ENCODE assay signal across 20 mouse cellular contexts in the genomic region with DNA sequence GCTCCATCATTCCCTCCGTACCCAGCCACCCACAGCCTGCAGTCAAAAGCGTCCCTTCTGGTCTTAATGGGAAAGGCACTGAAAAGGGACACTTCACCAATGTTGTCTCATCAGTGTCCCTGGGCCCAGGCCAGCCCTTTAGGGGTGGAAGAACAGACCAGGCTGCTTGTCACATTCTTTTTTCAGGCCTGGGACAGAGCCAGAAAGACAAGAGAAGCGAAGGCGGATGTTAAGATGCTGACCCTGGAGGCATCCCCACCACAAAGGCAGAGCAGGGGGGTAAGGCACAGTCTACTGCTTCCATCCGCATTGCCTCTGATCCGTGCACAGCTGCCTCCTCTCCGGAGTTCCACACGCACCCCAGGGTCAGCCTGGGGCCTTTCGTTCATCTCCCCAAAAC. TPM values are rescaled to one million over a fixed set of nuclear protein-coding genes. Genes with fewer than 3 reads are reported as not detected.
DNase-seq lines count a peak whose midpoint lies in the region; ATAC-seq and TF ChIP-seq lines count a peak whose summit lies in the region.
"Had no signal": no experiment of that assay in that cellular context is flagged by ENCODE, and none has a peak within 500 bp of the region (broad histone marks: within the 10 kb centered on the region; RNA-seq: fewer than 3 reads in every experiment).

No protein-coding gene starts in this region.

- peaks cover 23% of the 10 kb centered on the region; the same call in 1 of the 2 replicates for H3K27me3 ChIP-seq in heart, embryonic 10.5 days (ENCODE audit: insufficient read depth, poor library complexity, severe bottlenecking)
- no peaks in the 10 kb centered on the region for H3K27me3 ChIP-seq in heart, embryonic 11.5 days (ENCODE audit: control insufficient read depth, insufficient read depth, low read length)
- no peaks in the 10 kb centered on the region for H3K27me3 ChIP-seq in kidney, embryonic 14.5 days (ENCODE audit: control insufficient read depth, insufficient read depth, low read length)
- H3K27me3 ChIP-seq in lung, postnatal 0 days (replicated peaks; ENCODE audit: insufficient read depth, low read length), result no peaks in the 10 kb centered on the region
- H3K27me3 ChIP-seq in limb, embryonic 10.5 days (ENCODE audit: low read depth, poor library complexity, severe bottlenecking), result 0 out of 2 replicates have a peak, but pooled peaks cover 5% of the 10 kb centered on the region
- H3K27me3 ChIP-seq: forebrain, embryonic 13.5 days; hindbrain, embryonic 13.5 days had no signal

- no peak overlapping the region for H3K4me2 ChIP-seq in heart, embryonic 11.5 days
- no peak overlapping the region for H3K4me2 ChIP-seq in kidney, embryonic 14.5 days (replicated peaks; ENCODE audit: low read depth, low read length)
- H3K4me2 ChIP-seq in lung, postnatal 0 days (replicated peaks; ENCODE audit: low read depth, low read length), result no peak overlapping the region
- H3K4me2 ChIP-seq: forebrain, embryonic 13.5 days; hindbrain, embryonic 13.5 days; limb, embryonic 15.5 days; liver, embryonic 15.5 days; neural tube, embryonic 12.5 days had no signal

- TF ChIP-seq CTCF in lung, postnatal 0 days (IDR thresholded peaks at IDR 0.05), result no peak

- DNase-seq in heart, embryonic 10.5 days (ENCODE audit: low spot score), result peak; percentile 68
- DNase-seq in kidney, postnatal 10 days, result peak; percentile 63
- DNase-seq in lung, postnatal 0 days (ENCODE audit: low spot score), result peak; percentile 32
- no peak for DNase-seq in lung, postnatal 36 days
- DNase-seq in limb, embryonic 10.5 days (ENCODE audit: low spot score), result no peak
- no peak for DNase-seq in adipocyte (ENCODE audit: low spot score)
- DNase-seq: B cell, adult 2 months; gastrocnemius, postnatal 10 days; heart, adult 18-20 months; thymus, postnatal 25 days had no signal

- WGBS in heart, embryonic 10.5 days, result 83% methylated on average over 9 of the region's 9 CpGs
- 83% methylated on average over 9 of the region's 9 CpGs for WGBS in heart, embryonic 11.5 days (ENCODE audit: insufficient replicate concordance)
- 86% methylated on average over 9 of the region's 9 CpGs for WGBS in kidney, embryonic 14.5 days
- WGBS in lung, postnatal 0 days, result 73% methylated on average over 9 of the region's 9 CpGs
- 89% methylated on average over 9 of the region's 9 CpGs for WGBS in limb, embryonic 10.5 days

- H3K9me3 ChIP-seq in heart, embryonic 10.5 days, result no peaks in the 10 kb centered on the region
- no peaks in the 10 kb centered on the region for H3K9me3 ChIP-seq in heart, embryonic 11.5 days (replicated peaks; ENCODE audit: control insufficient read depth, low read length)
- no peaks in the 10 kb centered on the region for H3K9me3 ChIP-seq in kidney, embryonic 14.5 days (ENCODE audit: control insufficient read depth, low read length)
- no peaks in the 10 kb centered on the region for H3K9me3 ChIP-seq in lung, postnatal 0 days (ENCODE audit: low read length)
- H3K9me3 ChIP-seq in limb, embryonic 10.5 days (replicated peaks), result no peaks in the 10 kb centered on the region
- H3K9me3 ChIP-seq: forebrain, embryonic 13.5 days; hindbrain, embryonic 13.5 days; limb, embryonic 15.5 days; liver, embryonic 15.5 days; neural tube, embryonic 12.5 days had no signal

- no peak overlapping the region for H3K9ac ChIP-seq in heart, embryonic 11.5 days (ENCODE audit: low read depth, low read length)
- H3K9ac ChIP-seq in kidney, embryonic 14.5 days (ENCODE audit: low read depth, low read length), result no peak overlapping the region
- H3K9ac ChIP-seq in lung, postnatal 0 days (replicated peaks; ENCODE audit: low read depth), result no peak overlapping the region
- H3K9ac ChIP-seq: forebrain, embryonic 13.5 days; hindbrain, embryonic 13.5 days; limb, embryonic 15.5 days; liver, embryonic 15.5 days; neural tube, embryonic 12.5 days had no signal

- no peak for ATAC-seq in heart, embryonic 11.5 days (replicated peaks; ENCODE audit: insufficient number of reproducible peaks, low FRiP score, low TSS enrichment)
- no peak for ATAC-seq in kidney, embryonic 14.5 days (ENCODE audit: low FRiP score, low TSS enrichment)
- ATAC-seq in lung, postnatal 0 days, result peak; percentile 33
- ATAC-seq: forebrain, embryonic 13.5 days; intestine, postnatal 0 days had no signal

- no peak overlapping the region for H3K27ac ChIP-seq in heart, embryonic 10.5 days
- H3K27ac ChIP-seq in heart, embryonic 11.5 days (ENCODE audit: low read depth, low read length), result no peak overlapping the region
- no peak overlapping the region for H3K27ac ChIP-seq in kidney, embryonic 14.5 days (ENCODE audit: low read depth, low read length)
- H3K27ac ChIP-seq in lung, postnatal 0 days (ENCODE audit: low read length), result no peak overlapping the region
- peak overlapping the region; percentile 42; the same call in 1 of the 2 replicates for H3K27ac ChIP-seq in limb, embryonic 10.5 days
- H3K27ac ChIP-seq: forebrain, embryonic 13.5 days; hindbrain, embryonic 13.5 days; limb, embryonic 15.5 days; liver, embryonic 15.5 days; neural tube, embryonic 12.5 days had no signal

- no peak overlapping the region for H3K4me3 ChIP-seq in heart, embryonic 10.5 days
- H3K4me3 ChIP-seq in heart, embryonic 11.5 days (ENCODE audit: low read depth, low read length), result no peak overlapping the region
- no peak overlapping the region for H3K4me3 ChIP-seq in kidney, embryonic 14.5 days (ENCODE audit: low read length)
- no peak overlapping the region for H3K4me3 ChIP-seq in lung, postnatal 0 days (ENCODE audit: low read depth, low read length)
- no peak overlapping the region for H3K4me3 ChIP-seq in limb, embryonic 10.5 days
- H3K4me3 ChIP-seq: forebrain, embryonic 13.5 days; hindbrain, embryonic 13.5 days; limb, embryonic 15.5 days; liver, embryonic 15.5 days; megakaryocyte, embryonic 14.5 days; neural tube, embryonic 12.5 days had no signal

- no peak for TF ChIP-seq EP300 in lung, postnatal 0 days (IDR thresholded peaks at IDR 0.05)

- H3K4me1 ChIP-seq in heart, embryonic 10.5 days, result peaks cover 17% of the 10 kb centered on the region
- H3K4me1 ChIP-seq in heart, embryonic 11.5 days (ENCODE audit: control insufficient read depth, insufficient read depth, low read length), result no peaks in the 10 kb centered on the region
- no peaks in the 10 kb centered on the region for H3K4me1 ChIP-seq in kidney, embryonic 14.5 days (ENCODE audit: control insufficient read depth, insufficient read depth, low read length)
- H3K4me1 ChIP-seq in lung, postnatal 0 days (ENCODE audit: insufficient read depth, low read depth, low read length), result no peaks in the 10 kb centered on the region
- H3K4me1 ChIP-seq in limb, embryonic 10.5 days, result peaks cover 13% of the 10 kb centered on the region
- H3K4me1 ChIP-seq: forebrain, embryonic 13.5 days; limb, embryonic 15.5 days; liver, embryonic 15.5 days; neural tube, embryonic 12.5 days had no signal

- no peaks in the 10 kb centered on the region for H3K36me3 ChIP-seq in heart, embryonic 10.5 days
- no peaks in the 10 kb centered on the region for H3K36me3 ChIP-seq in heart, embryonic 11.5 days (ENCODE audit: control insufficient read depth, insufficient read depth, low read length)
- H3K36me3 ChIP-seq in kidney, embryonic 14.5 days (ENCODE audit: control insufficient read depth, insufficient read depth, low read length), result no peaks in the 10 kb centered on the region
- no peaks in the 10 kb centered on the region for H3K36me3 ChIP-seq in lung, postnatal 0 days (ENCODE audit: insufficient read depth, low read length)
- H3K36me3 ChIP-seq in limb, embryonic 10.5 days, result no peaks in the 10 kb centered on the region
- H3K36me3 ChIP-seq: hindbrain, embryonic 13.5 days; limb, embryonic 15.5 days; liver, embryonic 15.5 days; neural tube, embryonic 12.5 days had no signal

RNA-seq across cellular contexts. Expression of a gene that starts 10.0 kb away (rescaled TPM):
- 0.14 TPM in 1 of 2 replicates, not detected in the other for polyA plus RNA-seq in heart, embryonic 10.5 days (2016; fragmentation: Nextera tagmentation; extraction: Ambion mirVana)
- not detected in 2 replicates for polyA plus RNA-seq in heart, embryonic 11.5 days (2014; fragmentation: Nextera tagmentation; extraction: Ambion mirVana)
- not detected in 2 replicates for polyA plus RNA-seq in kidney, embryonic 14.5 days (2014; fragmentation: Nextera tagmentation; extraction: Ambion mirVana)
- polyA plus RNA-seq in lung, postnatal 0 days (2015; fragmentation: Nextera tagmentation; extraction: Ambion mirVana), result 0.05 TPM in 1 of 2 replicates, not detected in the other
- polyA plus RNA-seq in limb, embryonic 10.5 days (2016; fragmentation: Nextera tagmentation; extraction: Ambion mirVana), result not detected in 2 replicates
- polyA plus RNA-seq: embryonic facial prominence, embryonic 11.5 days; forebrain, embryonic 13.5 days; hindbrain, embryonic 13.5 days; intestine, postnatal 0 days had no signal

RNA-seq across cellular contexts. Expression of a gene that starts 15.1 kb away (rescaled TPM):
- 69.7 and 84.1 TPM in 2 replicates for polyA plus RNA-seq in heart, embryonic 10.5 days (2016; fragmentation: Nextera tagmentation; extraction: Ambion mirVana)
- polyA plus RNA-seq in heart, embryonic 11.5 days (2014; fragmentation: Nextera tagmentation; extraction: Ambion mirVana), result 59.6 and 72.2 TPM in 2 replicates
- 71.7 and 90.6 TPM in 2 replicates for polyA plus RNA-seq in kidney, embryonic 14.5 days (2014; fragmentation: Nextera tagmentation; extraction: Ambion mirVana)
- polyA plus RNA-seq in lung, postnatal 0 days (2015; fragmentation: Nextera tagmentation; extraction: Ambion mirVana), result 18.9 and 20.8 TPM in 2 replicates
- 115 and 121 TPM in 2 replicates for polyA plus RNA-seq in limb, embryonic 10.5 days (2016; fragmentation: Nextera tagmentation; extraction: Ambion mirVana)

RNA-seq across cellular contexts. Expression of a gene that starts 32.0 kb away (rescaled TPM):
- 40.8 and 42.4 TPM in 2 replicates for polyA plus RNA-seq in heart, embryonic 10.5 days (2016; fragmentation: Nextera tagmentation; extraction: Ambion mirVana)
- 28.2 and 30.3 TPM in 2 replicates for polyA plus RNA-seq in heart, embryonic 11.5 days (2014; fragmentation: Nextera tagmentation; extraction: Ambion mirVana)
- polyA plus RNA-seq in kidney, embryonic 14.5 days (2014; fragmentation: Nextera tagmentation; extraction: Ambion mirVana), result 28.0 and 39.5 TPM in 2 replicates
- 54.8 and 58.5 TPM in 2 replicates for polyA plus RNA-seq in lung, postnatal 0 days (2015; fragmentation: Nextera tagmentation; extraction: Ambion mirVana)
- 28.1 and 31.1 TPM in 2 replicates for polyA plus RNA-seq in limb, embryonic 10.5 days (2016; fragmentation: Nextera tagmentation; extraction: Ambion mirVana)

RNA-seq across cellular contexts. Expression of a gene that starts 36.2 kb away (rescaled TPM):
- 21.3 and 26.3 TPM in 2 replicates for polyA plus RNA-seq in heart, embryonic 10.5 days (2016; fragmentation: Nextera tagmentation; extraction: Ambion mirVana)
- 22.0 and 22.5 TPM in 2 replicates for polyA plus RNA-seq in heart, embryonic 11.5 days (2014; fragmentation: Nextera tagmentation; extraction: Ambion mirVana)
- 35.6 and 39.8 TPM in 2 replicates for polyA plus RNA-seq in kidney, embryonic 14.5 days (2014; fragmentation: Nextera tagmentation; extraction: Ambion mirVana)
- 22.9 and 25.9 TPM in 2 replicates for polyA plus RNA-seq in lung, postnatal 0 days (2015; fragmentation: Nextera tagmentation; extraction: Ambion mirVana)
- polyA plus RNA-seq in limb, embryonic 10.5 days (2016; fragmentation: Nextera tagmentation; extraction: Ambion mirVana), result 36.2 and 45.2 TPM in 2 replicates

Comparison
In these comparisons a context has a peak if more than half of its experiments do, and no peak if none do; other contexts are left out.
1. DNase-seq: peak in heart, embryonic 10.5 days (single experiment), kidney, postnatal 10 days (single experiment) and lung, postnatal 0 days (single experiment); none in lung, postnatal 36 days (single experiment), limb, embryonic 10.5 days (single experiment) and adipocyte (single experiment).